Mouse (Mus musculus) heart, postnatal 4 days (tissue): ENCODE data around the gene Smim13. TPM values are rescaled to one million over a fixed set of nuclear protein-coding genes. Genes with fewer than 3 reads are reported as not detected.
A peak's percentile ranks its signal among the peaks of the same experiment; 100 is the strongest.
"Not testable (repeated sequence)": the region's sequence is repeated elsewhere in the genome, so short reads cannot be mapped to it uniquely, and the experiment has no call there.

Experiments used
- DNase-seq: peaks from one replicate; pipeline ENCODE4 v3.0.0; 2021
- total RNA-seq, 2 experiments: library from RNA; stranded (reverse); gene quantifications; 2 replicates each; pipeline ENCODE4 v1.2.3; 2021

Gene Smim13
- total RNA-seq, 2 experiments from 2014 or later: 17.4 to 18.5 TPM

GRCm38 (mm10) chr13:41238035-41238804 is 11.4 kb upstream of the Smim13 start:
- DNase-seq: no peak

- no peak for DNase-seq
Measured at GRCm38 (mm10) chr13:41238805-41239130, 10.9 kb upstream of the Smim13 start.

DNA sequence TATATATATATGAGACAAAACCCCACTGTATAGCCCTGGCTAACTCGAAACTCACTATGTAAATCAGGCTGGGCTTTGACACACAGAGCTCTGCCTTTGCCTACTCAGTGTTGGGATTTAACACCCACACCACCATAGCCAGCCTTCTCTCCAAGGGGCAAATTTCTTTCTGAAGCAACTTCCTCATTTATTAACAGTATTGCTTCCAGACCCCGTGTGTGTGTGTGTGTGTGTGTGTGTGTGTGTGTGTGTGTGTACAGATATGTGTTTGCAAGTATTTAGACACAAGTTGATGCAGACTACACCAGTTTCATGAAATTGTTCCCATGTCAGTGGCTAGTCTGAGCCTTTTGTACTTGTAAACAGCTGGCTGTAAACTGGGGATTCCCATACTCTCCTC is 8.1 kb upstream of the Smim13 start:
- DNase-seq: no peak

DNA sequence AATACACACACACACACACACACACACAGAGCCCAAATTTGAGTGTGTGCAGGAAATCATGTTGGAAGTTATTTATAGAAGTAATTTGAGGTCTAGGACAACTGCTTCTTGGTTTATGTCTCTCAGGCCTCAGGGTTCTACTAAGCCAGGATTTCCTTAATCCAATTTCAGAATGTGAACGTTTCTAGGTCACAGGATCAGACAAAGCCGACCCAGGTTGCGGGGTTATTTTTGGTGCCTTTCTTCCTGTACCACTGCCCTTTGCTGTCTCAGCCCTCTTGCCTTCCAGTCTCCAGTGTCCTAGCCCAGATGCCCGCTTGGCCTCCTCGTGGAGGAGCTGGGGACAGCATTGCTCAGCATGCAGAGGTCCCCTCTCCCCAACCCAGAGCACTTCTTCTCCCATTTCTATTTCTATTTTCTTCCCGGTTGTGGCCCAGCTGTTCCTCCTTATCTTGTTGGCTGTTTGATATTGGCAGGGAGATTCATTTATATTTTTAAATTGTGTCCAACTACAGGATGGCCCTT is 5.3 kb upstream of the Smim13 start:
- DNase-seq: peak; percentile 34

DNA sequence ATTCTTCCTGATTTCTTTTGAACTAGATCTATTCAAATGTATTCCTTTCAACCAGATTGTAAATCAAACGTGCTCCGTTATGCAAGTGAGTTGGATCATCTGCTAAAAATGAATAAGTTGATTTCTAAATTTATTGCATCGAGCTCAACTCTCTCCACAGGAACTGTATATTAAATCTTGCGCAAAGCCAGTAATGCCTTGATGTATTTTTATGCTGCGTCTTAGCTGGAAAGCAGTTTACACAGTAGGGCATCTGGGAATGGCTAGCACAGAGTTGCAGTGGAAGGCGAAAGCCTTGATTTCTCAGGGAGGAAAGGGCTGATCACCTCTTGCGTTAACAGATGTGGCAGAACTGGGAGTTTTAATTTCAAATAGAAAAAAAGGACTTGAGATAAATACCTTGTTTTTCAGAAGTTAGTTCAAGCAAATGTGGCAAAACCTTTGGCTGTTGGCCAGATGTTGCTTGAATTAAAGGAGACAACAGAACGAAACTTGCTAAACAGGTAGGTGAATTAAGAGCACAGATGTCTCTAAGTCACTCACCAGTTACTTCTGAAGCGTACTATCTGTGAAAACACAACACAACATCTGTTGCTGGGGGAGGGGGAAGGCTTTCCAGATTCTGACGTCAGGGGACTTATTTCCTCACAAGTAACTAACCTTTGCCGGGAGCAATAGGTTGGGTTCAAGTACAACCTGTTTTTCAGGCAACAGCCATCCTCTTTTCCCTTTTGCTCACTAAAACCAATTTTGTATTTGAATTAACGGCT is 708 bp upstream of the Smim13 start:
- no peak for DNase-seq

DNA sequence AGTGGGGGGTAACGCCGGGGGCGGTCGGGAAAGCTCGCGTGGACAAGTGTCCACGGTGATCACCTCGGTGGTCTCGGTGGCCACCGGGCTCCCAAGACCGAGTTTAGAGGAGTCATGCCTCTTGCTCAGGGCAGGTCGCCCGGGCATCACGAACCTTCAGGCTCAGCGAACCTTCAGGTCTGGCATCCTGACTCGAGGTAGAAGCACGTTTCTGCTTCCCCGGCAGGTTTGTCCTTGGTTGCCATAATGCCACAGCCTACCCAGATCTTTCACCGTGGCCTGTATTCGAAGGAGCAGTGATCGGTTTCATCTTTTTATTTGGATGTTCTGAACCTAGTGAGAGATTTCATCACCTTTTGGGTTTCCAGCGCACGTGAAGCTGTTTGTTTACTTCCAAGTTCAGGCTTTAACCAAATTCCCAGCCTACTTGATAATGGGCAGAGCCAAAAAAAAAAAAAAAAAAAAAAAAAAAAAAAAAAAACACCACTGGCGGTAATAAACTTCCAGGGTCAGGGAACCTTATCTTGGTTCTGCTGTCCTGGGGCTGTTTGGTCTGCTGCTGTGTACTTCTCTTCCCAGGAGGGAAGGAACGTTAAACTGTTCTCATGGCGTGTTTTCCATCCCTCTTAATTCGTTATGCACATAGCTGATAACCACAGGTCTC is 806 bp downstream of the Smim13 start:
- no peak for DNase-seq

DNA sequence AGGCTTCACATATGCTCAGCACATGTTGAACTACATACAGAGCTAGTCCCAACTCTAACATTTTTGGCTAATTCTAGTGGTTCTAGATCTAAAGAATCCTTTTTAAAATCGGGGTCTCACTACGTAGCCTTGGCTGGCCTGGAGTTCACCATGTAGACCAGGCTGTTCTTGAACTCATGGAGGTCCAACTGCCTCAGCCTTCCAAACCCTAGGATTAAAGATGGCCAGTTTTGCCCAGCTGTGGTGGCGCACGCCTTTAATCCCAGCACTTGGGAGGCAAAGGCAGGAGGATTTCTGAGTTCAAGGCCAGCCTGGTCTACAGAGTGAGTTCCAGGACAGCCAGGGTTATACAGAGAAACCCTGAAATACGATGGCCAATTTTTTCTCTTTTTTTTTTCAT is 1.6 kb downstream of the Smim13 start:
- DNase-seq: not testable (repeated sequence)

- DNase-seq: no peak
Measured at GRCm38 (mm10) chr13:41251667-41252066, 2.0 kb downstream of the Smim13 start.

GRCm38 (mm10) chr13:41252141-41252540 is 2.5 kb downstream of the Smim13 start:
- DNase-seq: no peak

- DNase-seq: no peak
Measured at GRCm38 (mm10) chr13:41252736-41253135, 3.1 kb downstream of the Smim13 start.

- DNase-seq: no peak
Measured at GRCm38 (mm10) chr13:41256126-41256525, 6.5 kb downstream of the Smim13 start.

DNA sequence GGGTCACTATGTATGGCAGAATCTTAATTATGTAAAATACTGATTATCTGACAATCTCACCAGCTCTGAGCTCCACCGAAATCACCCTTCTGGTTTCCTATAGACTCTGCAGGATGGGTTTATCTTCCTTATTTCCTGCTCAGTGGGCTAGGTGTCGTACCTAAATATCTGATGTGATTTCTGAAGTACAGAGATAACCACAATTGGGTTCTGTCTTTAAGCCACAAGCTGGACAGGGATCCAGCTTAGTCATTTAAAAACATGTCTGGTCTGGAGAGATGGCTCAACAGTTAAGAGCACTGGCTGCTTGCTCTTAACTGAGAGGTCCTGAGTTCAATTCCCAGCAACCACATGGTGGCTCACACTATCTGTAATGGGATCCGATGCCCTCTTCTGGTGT is 7.3 kb downstream of the Smim13 start:
- DNase-seq: no peak

DNA sequence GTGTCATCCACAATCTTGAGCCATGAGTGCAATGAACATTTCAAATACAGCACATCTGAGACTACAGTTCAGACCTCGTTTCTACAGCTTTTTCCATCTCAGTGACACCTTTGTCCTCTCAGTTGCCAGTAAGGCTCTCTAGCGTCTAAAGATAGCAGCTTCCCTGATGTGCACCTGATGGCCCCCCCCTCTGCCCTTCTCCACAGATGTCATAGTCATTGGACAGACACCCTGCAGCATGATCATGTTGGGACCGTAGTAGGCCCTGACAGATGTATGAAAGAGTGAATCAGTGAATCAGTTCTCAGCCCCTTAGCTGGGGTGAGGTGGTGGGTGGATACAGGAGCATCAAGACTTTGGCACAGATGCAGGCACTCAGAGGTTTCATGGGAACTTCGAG is 8.2 kb downstream of the Smim13 start:
- no peak for DNase-seq

DNA sequence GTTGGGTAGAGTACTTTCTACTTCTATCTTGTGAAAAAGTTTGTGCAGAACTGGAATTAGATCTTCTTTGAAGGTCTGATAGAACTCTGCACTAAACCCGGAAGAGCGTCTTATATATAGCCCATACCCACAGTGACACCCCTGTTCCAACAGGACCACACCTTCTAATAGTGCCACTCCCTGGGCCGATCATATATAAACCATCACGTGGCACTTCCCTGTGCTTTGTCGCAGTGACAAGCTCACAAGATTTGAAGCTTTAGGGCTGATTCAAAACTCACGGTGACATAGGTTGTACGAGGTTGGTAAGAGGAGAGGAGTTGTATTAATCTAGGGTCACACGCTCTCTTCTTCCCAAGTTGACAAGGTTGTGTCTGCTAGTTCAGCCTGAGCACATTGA is 12.0 kb downstream of the Smim13 start:
- DNase-seq: not testable (repeated sequence)

GRCm38 (mm10) chr13:41263304-41264006 is 13.8 kb downstream of the Smim13 start:
- no peak for DNase-seq

- no peak for DNase-seq
Measured at GRCm38 (mm10) chr13:41267827-41268408, 18.3 kb downstream of the Smim13 start.

GRCm38 (mm10) chr13:41273927-41274650 is 24.4 kb downstream of the Smim13 start, which contains the start of gene Gm17364:
TSS of gene Gm17364 (minus strand) at chr13:41273977.
- DNase-seq: no peak

DNA sequence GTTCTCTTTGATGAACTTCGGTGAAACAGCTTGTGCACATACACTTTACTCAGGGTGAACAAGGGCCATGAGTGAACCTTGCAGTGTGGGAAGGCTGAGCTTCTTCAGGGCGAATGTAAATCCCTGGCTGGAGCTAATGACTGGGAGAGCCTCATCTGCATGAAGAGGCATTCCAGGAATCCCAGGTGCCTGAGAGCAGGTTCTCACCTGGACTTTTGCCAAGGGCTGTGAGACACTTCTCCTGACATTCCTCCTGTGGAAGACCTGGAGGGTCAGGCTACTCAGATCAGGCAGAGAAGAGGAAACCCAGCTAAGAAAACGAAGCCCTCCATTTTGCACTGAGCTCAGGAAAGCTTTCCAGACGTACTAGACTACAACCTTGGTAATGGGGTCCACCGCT is 31.1 kb downstream of the Smim13 start:
- no peak for DNase-seq

DNA sequence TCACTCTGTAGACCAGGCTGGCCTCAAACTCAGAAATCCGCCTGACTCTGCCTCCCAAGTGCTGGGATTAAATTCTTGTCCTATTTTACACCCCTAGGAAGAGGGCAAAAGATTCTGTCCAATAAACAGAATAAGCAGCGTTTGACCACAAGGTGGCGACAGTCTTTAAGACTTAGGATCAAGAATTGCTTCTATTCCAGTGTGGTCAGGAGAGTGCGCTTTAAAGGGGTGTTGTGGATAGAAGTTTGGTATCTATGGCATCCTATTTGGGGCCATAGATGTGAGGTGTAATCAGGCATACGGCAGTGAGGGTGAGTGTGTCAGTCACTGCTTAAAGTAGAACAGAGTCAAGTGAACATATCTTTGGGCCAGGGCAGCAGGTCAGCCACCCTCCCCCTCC is 33.6 kb downstream of the Smim13 start:
- DNase-seq: peak; percentile 84

GRCm38 (mm10) chr13:41285448-41285847 is 35.8 kb downstream of the Smim13 start:
- DNase-seq: no peak

DNA sequence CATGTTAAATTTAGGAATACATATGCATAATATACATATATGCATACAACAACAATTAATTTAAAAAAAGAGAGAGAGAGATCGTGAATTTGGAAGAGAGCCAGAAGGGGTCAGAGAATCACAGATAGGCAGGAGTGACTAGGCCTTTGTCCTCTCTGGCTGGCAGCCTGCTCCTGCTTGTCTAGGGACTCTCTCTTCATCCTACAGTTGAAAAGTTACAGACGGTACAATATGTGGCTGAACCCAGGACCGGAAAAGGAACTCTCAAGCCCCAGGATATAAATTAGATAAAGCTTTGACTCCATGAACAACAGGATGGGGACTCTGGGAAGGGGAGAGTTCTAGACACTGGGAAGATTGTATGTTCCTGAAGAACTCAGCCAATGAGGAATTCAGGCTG is 36.6 kb downstream of the Smim13 start:
- no peak for DNase-seq
